Mouse (Mus musculus): ENCODE measurements around the gene Rbp7.

GRCm38 (mm10) chr4:149424755-149425154 is 30.0 kb downstream of the Rbp7 start:
- no peak for TF ChIP-seq CTCF (IDR thresholded peaks at IDR 0.05; ENCODE audit: low read depth, low read length)
- TF ChIP-seq POLR2A (IDR thresholded peaks at IDR 0.05; ENCODE audit: insufficient read depth, low read length) = no peak
- no peak for TF ChIP-seq EP300 (IDR thresholded peaks at IDR 0.05; ENCODE audit: insufficient read depth, low read depth, low read length)
